Mouse (Mus musculus): ENCODE measurements around the gene Nsun2.

The Nsun2 gene

GRCm38 (mm10) chr13:69654508-69654907 lies 121.0 kb downstream of the Nsun2 start:
- in situ Hi-C loops (cut with MboI; ENCODE audit: low sequenced_read_pairs), result no loop called here

- in situ Hi-C loops (cut with MboI; ENCODE audit: low sequenced_read_pairs), result no loop called here
These were observed 138.6 kb downstream of the Nsun2 start for GRCm38 (mm10) chr13:69672121-69672520.

DNA sequence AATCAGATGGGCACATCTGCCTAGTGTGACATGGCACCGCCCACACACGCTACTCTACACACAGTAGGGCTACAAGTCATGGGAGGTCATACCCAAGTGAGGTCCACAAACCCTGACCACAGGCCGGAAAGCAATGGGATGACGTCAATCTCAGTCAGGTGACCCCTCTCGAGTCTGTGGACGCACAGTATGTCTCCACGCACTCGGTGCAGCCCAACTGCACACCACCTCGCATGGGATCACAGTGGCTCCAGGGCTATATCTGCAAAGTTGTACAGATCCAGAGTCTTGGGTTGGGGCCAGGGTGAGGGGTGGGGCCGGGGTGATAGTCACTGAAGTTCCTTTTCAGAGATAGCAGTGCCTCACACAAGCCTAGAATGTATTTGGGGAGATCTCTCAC lies 139.0 kb downstream of the Nsun2 start:
- in situ Hi-C loops (cut with MboI; ENCODE audit: low sequenced_read_pairs), result no loop called here

DNA sequence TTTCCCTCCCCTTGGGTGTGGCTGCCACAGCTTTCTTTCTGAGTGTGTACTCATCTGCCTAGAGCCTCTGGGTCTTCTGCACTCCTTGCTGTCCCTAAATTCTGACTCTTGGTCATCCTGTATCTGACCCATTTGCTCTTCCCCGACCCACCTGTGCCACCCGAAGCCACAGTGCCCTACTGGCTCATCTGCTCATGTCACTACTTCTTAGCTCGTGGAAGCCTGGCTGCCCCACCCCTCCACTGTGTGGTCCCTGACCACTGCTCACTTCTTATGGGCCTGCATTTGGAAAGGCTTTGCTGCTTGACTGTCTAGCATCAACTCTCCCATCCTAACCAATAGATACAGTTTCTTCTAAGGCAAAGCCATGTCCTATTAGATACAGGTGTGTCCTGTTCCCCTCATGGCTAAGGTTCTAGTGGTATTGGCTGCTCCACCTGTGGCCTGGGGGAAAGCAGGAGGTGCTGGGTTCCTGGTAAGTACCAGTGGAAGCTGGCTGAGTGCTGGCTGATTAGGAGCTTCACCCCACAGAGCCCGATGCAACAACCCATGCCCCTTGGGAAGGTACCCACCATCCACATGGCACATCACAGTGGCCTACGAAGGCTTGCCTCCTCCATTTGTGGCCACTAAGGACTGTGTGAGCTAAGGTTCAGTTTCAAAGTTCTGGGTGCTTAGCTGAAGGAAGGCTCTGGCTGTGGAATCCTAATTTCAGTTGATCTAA lies 139.8 kb downstream of the Nsun2 start:
- in situ Hi-C loops (cut with MboI; ENCODE audit: low sequenced_read_pairs), result no loop called here

DNA sequence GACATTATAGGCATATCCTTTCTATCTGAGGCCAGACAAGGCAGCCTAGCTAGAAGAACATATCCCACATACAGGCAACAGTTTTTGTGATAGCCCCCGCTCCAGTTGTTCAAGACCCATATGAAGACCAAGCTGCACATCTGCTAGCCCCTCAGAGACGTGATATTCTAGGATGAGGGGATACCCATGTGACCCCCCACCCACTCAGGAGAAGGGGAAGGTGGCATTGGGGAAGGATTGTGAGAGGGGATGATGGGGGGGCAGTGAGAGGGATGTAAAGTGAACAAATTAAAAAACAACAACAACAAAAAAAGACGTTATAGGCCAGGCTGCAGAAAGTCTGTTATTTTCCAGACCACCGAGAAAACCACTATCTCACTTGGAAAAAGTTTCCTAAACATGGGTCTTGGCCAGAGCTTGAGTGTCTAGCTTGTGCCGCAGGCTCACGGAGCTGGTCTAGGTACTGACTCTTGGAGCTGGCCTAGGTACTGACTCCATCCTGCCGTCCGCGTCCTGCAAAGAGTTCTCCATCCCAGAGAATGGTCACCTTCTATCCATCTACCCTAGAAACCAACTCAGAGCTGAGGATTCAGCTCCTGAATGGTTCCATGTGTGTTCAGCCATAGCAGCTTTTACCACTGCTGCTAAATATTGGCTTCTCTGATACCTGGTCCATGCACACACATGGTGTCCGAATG lies 140.5 kb downstream of the Nsun2 start:
- in situ Hi-C loops (cut with MboI; ENCODE audit: low sequenced_read_pairs), result no loop called here

All from CH12F3 (cell line).